Mouse (Mus musculus): ENCODE measurements at regions not wholly inside any gene's neighbourhood (a gene's known extent, or its start where the extent isn't known, plus 50 kb on each side); places are given as distances from the start of the nearest gene placed in this dataset.
"Not testable (repeated sequence)": the region's sequence is repeated elsewhere in the genome, so short reads cannot be mapped to it uniquely, and the experiment has no call there.

- no peaks in the 10 kb centered on the region for H3K27me3 ChIP-seq (ENCODE audit: insufficient read depth, low read length)
- H3K36me3 ChIP-seq (ENCODE audit: insufficient read depth) = no peaks in the 10 kb centered on the region
- no peaks in the 10 kb centered on the region for H3K9me3 ChIP-seq (ENCODE audit: low read length)
- no peak for ATAC-seq
- H3K9ac ChIP-seq = no peak overlapping the region
- H3K4me3 ChIP-seq (ENCODE audit: low read depth, low read length) = no peak overlapping the region
- no peak overlapping the region for H3K27ac ChIP-seq (ENCODE audit: low read depth, low read length)
- TF ChIP-seq CTCF (IDR thresholded peaks at IDR 0.05; ENCODE audit: low read depth) = no peak
- H3K4me2 ChIP-seq (ENCODE audit: low read depth) = no peak overlapping the region
- 78% methylated on average over 4 of the region's 4 CpGs for WGBS
- DNase-seq = no peak
- H3K4me1 ChIP-seq (ENCODE audit: insufficient read depth) = no peaks in the 10 kb centered on the region
These were observed 312.4 kb upstream of the 1700008P02Rik start for GRCm38 (mm10) chr3:6932535-6933103.

DNA sequence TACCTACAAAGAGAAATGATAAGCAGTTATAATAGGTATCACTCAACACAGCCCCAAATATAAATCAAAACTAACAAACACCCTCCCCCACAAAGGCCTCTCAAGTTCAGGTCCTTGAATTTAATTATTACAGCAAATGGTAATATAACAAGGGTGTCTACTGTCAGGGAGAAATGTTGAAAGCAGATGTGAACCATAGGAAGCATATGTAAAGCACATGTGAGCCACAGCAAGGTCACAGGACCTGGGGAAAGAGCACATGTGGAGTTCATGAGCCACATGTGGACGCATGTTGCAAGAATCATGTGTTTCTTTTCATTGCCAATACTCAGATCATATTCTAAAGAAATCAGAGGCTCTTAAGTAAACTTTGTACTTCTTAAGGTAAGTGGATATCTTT is 306.5 kb upstream of the 1700008P02Rik start:
- DNase-seq (no peak), ATAC-seq (no peak)
- Histone ChIP-seq H3K9me3 (ENCODE audit: low read length) (no peaks in the 10 kb centered on the region), H3K4me2 (ENCODE audit: low read depth) (no peak overlapping the region), H3K9ac (no peak overlapping the region), H3K4me1 (ENCODE audit: insufficient read depth) (no peaks in the 10 kb centered on the region), H3K4me3 (ENCODE audit: low read depth, low read length) (no peak overlapping the region), H3K36me3 (ENCODE audit: insufficient read depth) (no peaks in the 10 kb centered on the region), H3K27ac (ENCODE audit: low read depth, low read length) (no peak overlapping the region), H3K27me3 (ENCODE audit: insufficient read depth, low read length) (no peaks in the 10 kb centered on the region)
- TF ChIP-seq CTCF (IDR thresholded peaks at IDR 0.05; ENCODE audit: low read depth) = no peak
- WGBS = 77% methylated on average over 1 of the region's 1 CpGs

- not testable (repeated sequence) for H3K27me3 ChIP-seq (ENCODE audit: insufficient read depth, low read length); H3K9me3 ChIP-seq (ENCODE audit: low read length); H3K4me3 ChIP-seq (ENCODE audit: low read depth, low read length); H3K4me2 ChIP-seq (ENCODE audit: low read depth); H3K36me3 ChIP-seq (ENCODE audit: insufficient read depth); DNase-seq; H3K4me1 ChIP-seq (ENCODE audit: insufficient read depth); ATAC-seq; H3K27ac ChIP-seq (ENCODE audit: low read depth, low read length); H3K9ac ChIP-seq
- WGBS = 51% methylated on average over 2 of the region's 2 CpGs
These were observed 302.4 kb upstream of the 1700008P02Rik start for GRCm38 (mm10) chr3:6922647-6923046.

- Histone ChIP-seq H3K9ac (no peak overlapping the region), H3K4me1 (ENCODE audit: insufficient read depth) (no peaks in the 10 kb centered on the region), H3K27me3 (ENCODE audit: insufficient read depth, low read length) (no peaks in the 10 kb centered on the region), H3K4me2 (ENCODE audit: low read depth) (no peak overlapping the region), H3K27ac (ENCODE audit: low read depth, low read length) (no peak overlapping the region), H3K4me3 (ENCODE audit: low read depth, low read length) (no peak overlapping the region), H3K36me3 (ENCODE audit: insufficient read depth) (no peaks in the 10 kb centered on the region), H3K9me3 (ENCODE audit: low read length) (no peaks in the 10 kb centered on the region)
- WGBS = 92% methylated on average over 3 of the region's 3 CpGs
- TF ChIP-seq CTCF (IDR thresholded peaks at IDR 0.05; ENCODE audit: low read depth) = no peak
- ATAC-seq (no peak), DNase-seq (no peak)
These were observed 300.0 kb upstream of the 1700008P02Rik start for GRCm38 (mm10) chr3:6920253-6920652.

DNA sequence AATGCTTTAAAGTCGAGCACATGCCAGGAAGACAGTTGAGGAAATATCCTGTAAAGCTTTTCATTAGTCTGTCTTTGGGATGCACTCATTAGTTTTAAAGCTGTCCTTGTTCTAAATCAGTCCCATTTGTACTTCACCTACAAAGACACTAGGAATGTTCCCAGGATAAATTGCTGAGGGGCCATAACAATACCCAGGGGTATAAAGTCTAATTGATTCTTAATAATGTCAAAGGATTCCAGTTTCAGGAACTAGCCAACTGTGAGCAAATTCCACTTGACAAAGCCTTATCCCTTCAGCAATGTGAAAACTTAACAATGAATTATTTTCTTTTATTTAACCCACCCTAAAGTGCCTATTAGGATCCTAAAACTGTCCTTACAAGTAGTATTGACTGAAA is 267.7 kb upstream of the 1700008P02Rik start:
- TF ChIP-seq CTCF (IDR thresholded peaks at IDR 0.05; ENCODE audit: low read depth) = no peak
- WGBS = 2% methylated on average over 1 of the region's 1 CpGs
- Histone ChIP-seq H3K4me3 (ENCODE audit: low read depth, low read length) (no peak overlapping the region), H3K27me3 (ENCODE audit: insufficient read depth, low read length) (peaks cover 3% of the 10 kb centered on the region; the same call in 1 of the 2 replicates), H3K9ac (no peak overlapping the region), H3K27ac (ENCODE audit: low read depth, low read length) (no peak overlapping the region), H3K36me3 (ENCODE audit: insufficient read depth) (no peaks in the 10 kb centered on the region), H3K4me2 (ENCODE audit: low read depth) (no peak overlapping the region), H3K4me1 (ENCODE audit: insufficient read depth) (no peaks in the 10 kb centered on the region), H3K9me3 (ENCODE audit: low read length) (no peaks in the 10 kb centered on the region)
- no peak for DNase-seq
- ATAC-seq = no peak

- Histone ChIP-seq H3K4me3 (ENCODE audit: low read depth, low read length) (no peak overlapping the region), H3K9ac (no peak overlapping the region), H3K36me3 (ENCODE audit: insufficient read depth) (no peaks in the 10 kb centered on the region), H3K27ac (ENCODE audit: low read depth, low read length) (no peak overlapping the region), H3K4me1 (ENCODE audit: insufficient read depth) (no peaks in the 10 kb centered on the region), H3K4me2 (ENCODE audit: low read depth) (no peak overlapping the region), H3K27me3 (ENCODE audit: insufficient read depth, low read length) (peaks cover 3% of the 10 kb centered on the region; the same call in 1 of the 2 replicates), H3K9me3 (ENCODE audit: low read length) (no peaks in the 10 kb centered on the region)
- no peak for TF ChIP-seq CTCF (IDR thresholded peaks at IDR 0.05; ENCODE audit: low read depth)
- WGBS = 14% methylated on average over 7 of the region's 7 CpGs
- ATAC-seq (peak; percentile 93), DNase-seq (peak; percentile 70)
These were observed 266.9 kb upstream of the 1700008P02Rik start for GRCm38 (mm10) chr3:6887053-6887700.

GRCm38 (mm10) chr3:6886200-6887052 is 266.2 kb upstream of the 1700008P02Rik start:
- H3K4me2 ChIP-seq (ENCODE audit: low read depth) = no peak overlapping the region
- peak; percentile 54 for ATAC-seq
- 35% methylated on average over 4 of the region's 4 CpGs for WGBS

More at GRCm38 (mm10) chr3:6886200-6887052, 266.2 kb upstream of the 1700008P02Rik start:
- TF ChIP-seq CTCF (IDR thresholded peaks at IDR 0.05; ENCODE audit: low read depth) = no peak
- H3K4me1 ChIP-seq (ENCODE audit: insufficient read depth) = no peaks in the 10 kb centered on the region
- H3K27ac ChIP-seq (ENCODE audit: low read depth, low read length) = no peak overlapping the region
- no peaks in the 10 kb centered on the region for H3K36me3 ChIP-seq (ENCODE audit: insufficient read depth)
- peaks cover 3% of the 10 kb centered on the region; the same call in 1 of the 2 replicates for H3K27me3 ChIP-seq (ENCODE audit: insufficient read depth, low read length)
- no peaks in the 10 kb centered on the region for H3K9me3 ChIP-seq (ENCODE audit: low read length)
- no peak for DNase-seq
- no peak overlapping the region for H3K9ac ChIP-seq
- no peak overlapping the region for H3K4me3 ChIP-seq (ENCODE audit: low read depth, low read length)
